Mouse (Mus musculus): Measurements from ENCODE around the gene Grm2.
"Not testable (repeated sequence)": the region's sequence is repeated elsewhere in the genome, so short reads cannot be mapped to it uniquely, and the experiment has no call there.

DNA sequence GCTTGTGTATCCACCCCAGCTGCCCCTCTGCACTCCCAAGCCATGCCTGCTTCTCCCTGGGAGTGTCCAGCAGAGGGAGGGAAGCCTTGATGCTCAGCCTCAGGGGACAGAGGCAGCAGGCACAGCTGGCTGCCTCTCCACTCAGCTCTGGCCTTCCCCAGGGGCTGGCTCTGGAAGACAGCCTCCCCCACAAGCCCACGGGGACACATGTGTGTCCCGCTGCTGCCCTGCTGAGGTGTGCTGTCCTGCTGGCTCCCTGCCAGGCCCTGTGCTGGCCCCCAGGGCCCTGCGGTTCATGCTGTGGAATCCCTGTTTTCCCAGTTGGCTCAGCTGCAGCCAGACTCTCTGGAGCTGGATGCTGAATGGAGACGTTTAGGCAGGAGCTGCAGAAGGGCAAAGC lies 60.5 kb downstream of the Grm2 start:
- not testable (repeated sequence) for TF ChIP-seq CTCF, POLR2A (IDR thresholded peaks at IDR 0.05; ENCODE audit: extremely low read depth, insufficient read depth, low read length)
